Mouse (Mus musculus): ENCODE data around the gene Des. TPM values are rescaled to one million over a fixed set of nuclear protein-coding genes. Genes with fewer than 3 reads are reported as not detected.
A peak's percentile ranks its signal among the peaks of the same experiment; 100 is the strongest.

The Des gene
- polyA plus RNA-seq, 1 experiment from 2014 or later, result 5.0 TPM

GRCm38 (mm10) chr1:75384470-75385141, 24.5 kb downstream of the Des start:
- H3K27ac ChIP-seq (replicated peaks; ENCODE audit: low read depth, low read length), result no peak overlapping the region
- DNase-seq (ENCODE audit: low spot score) (no peak), ATAC-seq (ENCODE audit: insufficient number of reproducible peaks, low FRiP score, low TSS enrichment, low read depth) (no peak)
- H3K36me3 ChIP-seq (ENCODE audit: control insufficient read depth, insufficient read depth, low read length), result no peaks in the 10 kb centered on the region
- H3K4me1 ChIP-seq (ENCODE audit: control insufficient read depth, insufficient read depth, low read length), result peaks cover 37% of the 10 kb centered on the region
- H3K4me3 ChIP-seq (ENCODE audit: low read depth, low read length), result no peak overlapping the region
- no peak overlapping the region for H3K4me2 ChIP-seq (ENCODE audit: low read depth, severe bottlenecking)
- WGBS, result 87% methylated on average over 27 of the region's 27 CpGs
- no peak overlapping the region for H3K9ac ChIP-seq (ENCODE audit: low read length)
- H3K27me3 ChIP-seq (ENCODE audit: control insufficient read depth, insufficient read depth, low read length), result peaks cover 31% of the 10 kb centered on the region
- no peaks in the 10 kb centered on the region for H3K9me3 ChIP-seq (ENCODE audit: control insufficient read depth, low read length)

- H3K4me3 ChIP-seq (ENCODE audit: low read depth, low read length), result no peak overlapping the region
- H3K4me1 ChIP-seq (ENCODE audit: control insufficient read depth, insufficient read depth, low read length), result peaks cover 33% of the 10 kb centered on the region
- no peak for DNase-seq (ENCODE audit: low spot score)
- no peak overlapping the region for H3K27ac ChIP-seq (replicated peaks; ENCODE audit: low read depth, low read length)
- no peak overlapping the region for H3K9ac ChIP-seq (ENCODE audit: low read length)
- no peak overlapping the region for H3K4me2 ChIP-seq (ENCODE audit: low read depth, severe bottlenecking)
- no peaks in the 10 kb centered on the region for H3K36me3 ChIP-seq (ENCODE audit: control insufficient read depth, insufficient read depth, low read length)
- 78% methylated on average over 20 of the region's 20 CpGs for WGBS
- no peak for ATAC-seq (ENCODE audit: insufficient number of reproducible peaks, low FRiP score, low TSS enrichment, low read depth)
- no peaks in the 10 kb centered on the region for H3K9me3 ChIP-seq (ENCODE audit: control insufficient read depth, low read length)
- H3K27me3 ChIP-seq (ENCODE audit: control insufficient read depth, insufficient read depth, low read length), result peaks cover 35% of the 10 kb centered on the region
Measured at GRCm38 (mm10) chr1:75385142-75385730, 25.1 kb downstream of the Des start.

- DNase-seq (ENCODE audit: low spot score) (no peak), ATAC-seq (ENCODE audit: insufficient number of reproducible peaks, low FRiP score, low TSS enrichment, low read depth) (no peak)
- H3K4me3 ChIP-seq (ENCODE audit: low read depth, low read length), result no peak overlapping the region
- no peaks in the 10 kb centered on the region for H3K36me3 ChIP-seq (ENCODE audit: control insufficient read depth, insufficient read depth, low read length)
- no peak overlapping the region for H3K27ac ChIP-seq (replicated peaks; ENCODE audit: low read depth, low read length)
- WGBS, result 40% methylated on average over 4 of the region's 4 CpGs
- H3K4me1 ChIP-seq (ENCODE audit: control insufficient read depth, insufficient read depth, low read length), result peaks cover 33% of the 10 kb centered on the region
- H3K9ac ChIP-seq (ENCODE audit: low read length), result no peak overlapping the region
- H3K9me3 ChIP-seq (ENCODE audit: control insufficient read depth, low read length), result no peaks in the 10 kb centered on the region
- no peak overlapping the region for H3K4me2 ChIP-seq (ENCODE audit: low read depth, severe bottlenecking)
- peaks cover 35% of the 10 kb centered on the region for H3K27me3 ChIP-seq (ENCODE audit: control insufficient read depth, insufficient read depth, low read length)
Measured at GRCm38 (mm10) chr1:75386149-75386548, 26.0 kb downstream of the Des start.

GRCm38 (mm10) chr1:75387469-75387928, 27.4 kb downstream of the Des start:
- Histone ChIP-seq H3K36me3 (ENCODE audit: control insufficient read depth, insufficient read depth, low read length) (no peaks in the 10 kb centered on the region), H3K4me2 (ENCODE audit: low read depth, severe bottlenecking) (peak overlapping the region; percentile 49; the same call in 1 of the 2 replicates), H3K4me3 (ENCODE audit: low read depth, low read length) (peak overlapping the region; percentile 27; the same call in 1 of the 2 replicates), H3K27ac (replicated peaks; ENCODE audit: low read depth, low read length) (no peak overlapping the region), H3K4me1 (ENCODE audit: control insufficient read depth, insufficient read depth, low read length) (peaks cover 30% of the 10 kb centered on the region), H3K27me3 (ENCODE audit: control insufficient read depth, insufficient read depth, low read length) (peaks cover 35% of the 10 kb centered on the region), H3K9ac (ENCODE audit: low read length) (no peak overlapping the region), H3K9me3 (ENCODE audit: control insufficient read depth, low read length) (no peaks in the 10 kb centered on the region)
- 0 out of 2 replicates have a peak, but pooled peaks have one; percentile 14 for ATAC-seq (ENCODE audit: insufficient number of reproducible peaks, low FRiP score, low TSS enrichment, low read depth)
- WGBS, result 25% methylated on average over 7 of the region's 7 CpGs
- DNase-seq (ENCODE audit: low spot score), result no peak

GRCm38 (mm10) chr1:75387929-75388897, 28.1 kb downstream of the Des start:
- Histone ChIP-seq H3K4me1 (ENCODE audit: control insufficient read depth, insufficient read depth, low read length) (peaks cover 24% of the 10 kb centered on the region), H3K9me3 (ENCODE audit: control insufficient read depth, low read length) (no peaks in the 10 kb centered on the region), H3K27ac (replicated peaks; ENCODE audit: low read depth, low read length) (no peak overlapping the region), H3K9ac (ENCODE audit: low read length) (peak overlapping the region; percentile 41), H3K27me3 (ENCODE audit: control insufficient read depth, insufficient read depth, low read length) (peaks cover 35% of the 10 kb centered on the region), H3K4me2 (ENCODE audit: low read depth, severe bottlenecking) (peak overlapping the region; percentile 49), H3K36me3 (ENCODE audit: control insufficient read depth, insufficient read depth, low read length) (no peaks in the 10 kb centered on the region; the same call in 1 of the 2 replicates), H3K4me3 (ENCODE audit: low read depth, low read length) (peak overlapping the region; percentile 27)
- peak; percentile 61 for DNase-seq (ENCODE audit: low spot score)
- 0 out of 2 replicates have a peak, but pooled peaks have one; percentile 4 for ATAC-seq (ENCODE audit: insufficient number of reproducible peaks, low FRiP score, low TSS enrichment, low read depth)
- WGBS, result 6% methylated on average over 93 of the region's 94 CpGs

GRCm38 (mm10) chr1:75388898-75389515, 28.9 kb downstream of the Des start:
- peaks cover 21% of the 10 kb centered on the region for H3K4me1 ChIP-seq (ENCODE audit: control insufficient read depth, insufficient read depth, low read length)
- H3K4me3 ChIP-seq (ENCODE audit: low read depth, low read length), result peak overlapping the region; percentile 27
- H3K27me3 ChIP-seq (ENCODE audit: control insufficient read depth, insufficient read depth, low read length), result peaks cover 35% of the 10 kb centered on the region
- H3K27ac ChIP-seq (replicated peaks; ENCODE audit: low read depth, low read length), result no peak overlapping the region
- DNase-seq (ENCODE audit: low spot score) (no peak), ATAC-seq (ENCODE audit: insufficient number of reproducible peaks, low FRiP score, low TSS enrichment, low read depth) (no peak)
- H3K9ac ChIP-seq (ENCODE audit: low read length), result peak overlapping the region; percentile 41
- H3K4me2 ChIP-seq (ENCODE audit: low read depth, severe bottlenecking), result no peak overlapping the region; the same call in 1 of the 2 replicates
- no peaks in the 10 kb centered on the region for H3K9me3 ChIP-seq (ENCODE audit: control insufficient read depth, low read length)
- WGBS, result 31% methylated on average over 23 of the region's 23 CpGs
- no peaks in the 10 kb centered on the region; the same call in 1 of the 2 replicates for H3K36me3 ChIP-seq (ENCODE audit: control insufficient read depth, insufficient read depth, low read length)

- H3K4me2 ChIP-seq (ENCODE audit: low read depth, severe bottlenecking), result no peak overlapping the region
- H3K27ac ChIP-seq (replicated peaks; ENCODE audit: low read depth, low read length), result no peak overlapping the region
- H3K9ac ChIP-seq (ENCODE audit: low read length), result no peak overlapping the region
- DNase-seq (ENCODE audit: low spot score), result no peak
- H3K36me3 ChIP-seq (ENCODE audit: control insufficient read depth, insufficient read depth, low read length), result no peaks in the 10 kb centered on the region; the same call in 1 of the 2 replicates
- peaks cover 18% of the 10 kb centered on the region for H3K27me3 ChIP-seq (ENCODE audit: control insufficient read depth, insufficient read depth, low read length)
- peaks cover 9% of the 10 kb centered on the region for H3K4me1 ChIP-seq (ENCODE audit: control insufficient read depth, insufficient read depth, low read length)
- ATAC-seq (ENCODE audit: insufficient number of reproducible peaks, low FRiP score, low TSS enrichment, low read depth), result no peak
- 66% methylated on average over 9 of the region's 9 CpGs for WGBS
- H3K4me3 ChIP-seq (ENCODE audit: low read depth, low read length), result no peak overlapping the region
- H3K9me3 ChIP-seq (ENCODE audit: control insufficient read depth, low read length), result no peaks in the 10 kb centered on the region
Measured at GRCm38 (mm10) chr1:75393139-75393538, 33.0 kb downstream of the Des start.
